Mouse (Mus musculus) gastrocnemius, postnatal 4 days (tissue): ENCODE data around the gene Slit3. TPM values are rescaled to one million over a fixed set of nuclear protein-coding genes. Genes with fewer than 3 reads are reported as not detected.

Experiments used
- DNase-seq, 2 experiments: peaks; one replicate each; pipeline ENCODE4 v3.0.0; 2021 to 2022; ENCODE audit warnings: low spot score in 2 of 2, mixed read lengths in 2 of 2
- total RNA-seq, 2 experiments: library from RNA; stranded (reverse); gene quantifications; 2 replicates each; pipeline ENCODE4 v1.2.3; 2021

The Slit3 gene
- total RNA-seq, 2 experiments from 2014 or later = 17.0 to 24.0 TPM

GRCm38 (mm10) chr11:35507781-35508390 lies 386.9 kb downstream of the Slit3 start:
- DNase-seq = no peak

GRCm38 (mm10) chr11:35512686-35513085 lies 391.7 kb downstream of the Slit3 start:
- no peak for DNase-seq

GRCm38 (mm10) chr11:35513343-35513742 lies 392.3 kb downstream of the Slit3 start:
- DNase-seq = no peak

GRCm38 (mm10) chr11:35522802-35523452 lies 401.9 kb downstream of the Slit3 start:
- DNase-seq = no peak

GRCm38 (mm10) chr11:35523773-35524172 lies 402.7 kb downstream of the Slit3 start:
- DNase-seq = no peak

GRCm38 (mm10) chr11:35526219-35526762 lies 405.3 kb downstream of the Slit3 start:
- no peak for DNase-seq

GRCm38 (mm10) chr11:35527816-35528462 lies 406.9 kb downstream of the Slit3 start:
- DNase-seq = no peak

- DNase-seq = no peak
Measured at GRCm38 (mm10) chr11:35535027-35535426, 414.0 kb downstream of the Slit3 start.

GRCm38 (mm10) chr11:35537128-35538088 lies 416.4 kb downstream of the Slit3 start:
- no peak for DNase-seq

- no peak for DNase-seq
Measured at GRCm38 (mm10) chr11:35542731-35543130, 421.7 kb downstream of the Slit3 start.

GRCm38 (mm10) chr11:35544112-35545064 lies 423.4 kb downstream of the Slit3 start:
- DNase-seq = no peak

- DNase-seq = no peak
Measured at GRCm38 (mm10) chr11:35546081-35546822, 425.2 kb downstream of the Slit3 start.

GRCm38 (mm10) chr11:35550036-35550435 lies 429.0 kb downstream of the Slit3 start:
- DNase-seq = no peak

GRCm38 (mm10) chr11:35556192-35556591 lies 435.2 kb downstream of the Slit3 start:
- DNase-seq = no peak

- DNase-seq = no peak
Measured at GRCm38 (mm10) chr11:35557476-35557875, 436.5 kb downstream of the Slit3 start.

GRCm38 (mm10) chr11:35558311-35558710 lies 437.3 kb downstream of the Slit3 start:
- DNase-seq = no peak

GRCm38 (mm10) chr11:35559386-35559785 lies 438.4 kb downstream of the Slit3 start:
- DNase-seq = no peak

GRCm38 (mm10) chr11:35561760-35562159 lies 440.7 kb downstream of the Slit3 start:
- no peak for DNase-seq

GRCm38 (mm10) chr11:35565322-35565721 lies 444.3 kb downstream of the Slit3 start:
- no peak for DNase-seq
